Mouse (Mus musculus) heart, embryonic 13.5 days (tissue): ENCODE measurements around the gene Slc43a1. TPM values are rescaled to one million over a fixed set of nuclear protein-coding genes. Genes with fewer than 3 reads are reported as not detected.
"Not testable (repeated sequence)": the region's sequence is repeated elsewhere in the genome, so short reads cannot be mapped to it uniquely, and the experiment has no call there.

Experiments used
- ATAC-seq: fragments of 200-750 bp; cut with Nextera tagmentation; 2 replicates; pipeline ENCODE4 v1.8.0; 2017; ENCODE audit warnings: moderate TSS enrichment; ENCODE audit not compliant: insufficient number of reproducible peaks, low FRiP score, low TSS enrichment; ENCODE audit errors: extremely low read depth
- H3K27ac ChIP-seq: fragments of 300-500 bp; sonication (generic); replicated peaks from 2 replicates; pipeline ENCODE4 v1.5.1; 2015; ENCODE audit warnings: moderate library complexity, mild to moderate bottlenecking, inconsistent platforms
- H3K27me3 ChIP-seq: fragments of 300-500 bp; sonication (generic); replicated peaks from 2 replicates; pipeline ENCODE4 v1.6.1; 2015; ENCODE audit warnings: mild to moderate bottlenecking, inconsistent platforms
- H3K36me3 ChIP-seq: fragments of 300-500 bp; sonication (generic); 2 replicates; pipeline ENCODE4 v1.6.1; 2015; ENCODE audit warnings: mild to moderate bottlenecking, inconsistent platforms
- H3K4me1 ChIP-seq: fragments of 300-500 bp; sonication (generic); 2 replicates; pipeline ENCODE4 v1.6.1; 2015; ENCODE audit warnings: inconsistent platforms
- H3K4me2 ChIP-seq: fragments of 300-500 bp; sonication (generic); 2 replicates; pipeline ENCODE4 v1.6.1; 2015; ENCODE audit warnings: inconsistent platforms, mild to moderate bottlenecking, moderate library complexity
- H3K4me3 ChIP-seq: fragments of 300-500 bp; sonication (generic); 2 replicates; pipeline ENCODE4 v1.5.1; 2015; ENCODE audit warnings: moderate library complexity, mild to moderate bottlenecking, inconsistent platforms
- H3K9ac ChIP-seq: fragments of 300-500 bp; sonication (generic); 2 replicates; pipeline ENCODE4 v1.6.1; 2015; ENCODE audit warnings: inconsistent platforms, mild to moderate bottlenecking, moderate library complexity
- H3K9me3 ChIP-seq: fragments of 300-500 bp; sonication (generic); 2 replicates; pipeline ENCODE4 v1.6.1; 2016; ENCODE audit warnings: inconsistent platforms
- WGBS: fragments of 180-500 bp; shearing (Covaris S2); methylation state at CpG from one replicate; pipeline ENCODE4 v1.1.7; 2015; ENCODE audit warnings: mixed read lengths; 5-methylcytosine and 5-hydroxymethylcytosine counted together
- polyA plus RNA-seq: library from polyadenylated mRNA; unstranded; fragments of >200 nt; fragmentation: Nextera tagmentation; extraction: Ambion mirVana; gene quantifications from 2 replicates; pipeline ENCODE4 v1.2.1, GENCODE M21; 2015

The Slc43a1 gene
- 16.1 and 17.1 TPM in 2 replicates for polyA plus RNA-seq

- ATAC-seq, result no peak
- Histone ChIP-seq H3K4me1 (peaks cover 43% of the 10 kb centered on the region), H3K4me2 (peak within 1 kb of the TSS; percentile 79), H3K36me3 (no peaks in the 10 kb centered on the region), H3K4me3 (peak within 1 kb of the TSS; percentile 74), H3K9me3 (no peaks in the 10 kb centered on the region), H3K27ac (peak within 1 kb of the TSS; percentile 94), H3K27me3 (peaks cover 26% of the 10 kb centered on the region; the same call in 1 of the 2 replicates), H3K9ac (peak within 1 kb of the TSS; percentile 89)
- WGBS, result 22% methylated on average over 10 of the region's 10 CpGs
Observed at GRCm38 (mm10) chr2:84838593-84838949, at the start of gene Slc43a1. TSS of gene Slc43a1 (plus strand) at chr2:84838850.

DNA sequence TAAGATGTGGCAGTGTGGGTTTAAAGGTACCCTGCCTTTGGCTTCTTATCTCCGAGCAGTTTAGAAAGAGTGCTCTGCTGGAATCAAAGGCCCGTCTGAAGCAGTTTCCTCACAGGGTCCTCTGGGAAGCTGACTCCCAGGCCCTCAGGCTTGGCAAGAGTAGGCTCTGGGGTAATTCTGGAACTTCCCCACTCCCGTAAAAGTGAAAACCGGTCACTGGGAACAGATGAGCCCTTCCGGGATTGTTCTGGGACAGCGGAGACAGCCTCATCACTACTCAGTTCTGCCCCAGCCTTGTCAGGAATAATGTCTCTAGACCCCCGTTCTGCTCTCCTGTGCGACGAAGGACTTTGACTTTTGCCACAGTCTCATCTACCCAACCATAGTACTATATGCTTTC, 48.2 kb upstream of the Slc43a1 start:
- H3K36me3 ChIP-seq, result no peaks in the 10 kb centered on the region
- ATAC-seq, result no peak
- no peaks in the 10 kb centered on the region for H3K27me3 ChIP-seq
- 46% methylated on average over 9 of the region's 9 CpGs for WGBS
- H3K4me1 ChIP-seq, result peaks cover 22% of the 10 kb centered on the region
- H3K4me3 ChIP-seq, result no peak overlapping the region
- H3K9ac ChIP-seq, result peak overlapping the region; percentile 19; the same call in 1 of the 2 replicates
- peaks cover 14% of the 10 kb centered on the region; the same call in 1 of the 2 replicates for H3K9me3 ChIP-seq
- no peak overlapping the region for H3K27ac ChIP-seq
- peak overlapping the region; percentile 12; the same call in 1 of the 2 replicates for H3K4me2 ChIP-seq

DNA sequence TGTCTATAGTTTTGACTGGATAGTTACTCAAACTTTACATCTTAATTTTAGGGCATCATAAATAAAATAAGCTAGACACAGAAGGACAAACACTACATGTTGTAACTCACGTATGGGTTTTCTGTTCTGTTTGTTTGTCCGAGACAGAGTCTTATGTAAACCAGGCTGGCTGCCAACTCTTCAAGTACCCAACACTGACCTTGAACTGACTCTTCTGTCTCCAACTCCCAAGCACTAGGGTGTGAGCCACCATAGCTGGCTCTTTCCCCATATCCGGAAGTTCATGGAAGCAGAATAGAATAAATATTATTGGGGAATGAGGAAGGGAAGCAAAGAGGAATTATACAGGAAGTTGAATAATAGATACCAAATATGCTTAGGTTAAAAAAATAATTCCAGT, 46.1 kb upstream of the Slc43a1 start:
- Histone ChIP-seq H3K36me3 (no peaks in the 10 kb centered on the region), H3K27ac (no peak overlapping the region), H3K4me2 (peak overlapping the region; percentile 16; the same call in 1 of the 2 replicates), H3K9me3 (peaks cover 19% of the 10 kb centered on the region; the same call in 1 of the 2 replicates), H3K27me3 (no peaks in the 10 kb centered on the region), H3K9ac (no peak overlapping the region), H3K4me1 (peaks cover 18% of the 10 kb centered on the region), H3K4me3 (no peak overlapping the region)
- WGBS, result 49% methylated on average over 3 of the region's 3 CpGs
- ATAC-seq, result no peak

GRCm38 (mm10) chr2:84793154-84793553, 45.5 kb upstream of the Slc43a1 start:
- no peak for ATAC-seq
- 88% methylated on average over 3 of the region's 3 CpGs for WGBS
- Histone ChIP-seq H3K4me3 (no peak overlapping the region), H3K9me3 (peaks cover 19% of the 10 kb centered on the region; the same call in 1 of the 2 replicates), H3K27ac (no peak overlapping the region), H3K9ac (no peak overlapping the region), H3K4me2 (no peak overlapping the region), H3K27me3 (no peaks in the 10 kb centered on the region), H3K4me1 (peaks cover 22% of the 10 kb centered on the region), H3K36me3 (no peaks in the 10 kb centered on the region)

DNA sequence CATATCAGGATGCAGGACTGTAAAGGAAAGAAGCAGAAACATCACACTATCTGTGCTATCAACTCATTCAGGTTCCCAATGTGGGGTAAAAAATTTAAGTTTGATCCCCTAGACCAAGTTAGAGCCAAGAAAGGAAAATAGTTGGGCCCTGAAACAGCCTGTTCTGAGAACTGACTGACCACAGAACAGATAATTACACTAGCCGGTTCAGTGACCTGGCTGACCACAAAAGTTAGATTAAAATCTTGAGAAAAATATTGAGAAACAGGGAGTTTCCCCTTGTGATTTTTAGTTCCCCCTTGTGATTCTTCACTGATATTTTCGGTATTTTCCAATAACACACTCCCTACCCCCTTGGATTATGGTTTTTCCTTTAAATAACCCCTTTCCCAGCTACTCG, 44.8 kb upstream of the Slc43a1 start:
- no peak for ATAC-seq
- 72% methylated on average over 3 of the region's 3 CpGs for WGBS
- no peak overlapping the region for H3K4me3 ChIP-seq
- H3K4me2 ChIP-seq, result no peak overlapping the region
- H3K27ac ChIP-seq, result no peak overlapping the region
- peaks cover 18% of the 10 kb centered on the region for H3K4me1 ChIP-seq
- H3K27me3 ChIP-seq, result no peaks in the 10 kb centered on the region
- H3K36me3 ChIP-seq, result no peaks in the 10 kb centered on the region
- H3K9ac ChIP-seq, result no peak overlapping the region
- H3K9me3 ChIP-seq, result peaks cover 19% of the 10 kb centered on the region; the same call in 1 of the 2 replicates

DNA sequence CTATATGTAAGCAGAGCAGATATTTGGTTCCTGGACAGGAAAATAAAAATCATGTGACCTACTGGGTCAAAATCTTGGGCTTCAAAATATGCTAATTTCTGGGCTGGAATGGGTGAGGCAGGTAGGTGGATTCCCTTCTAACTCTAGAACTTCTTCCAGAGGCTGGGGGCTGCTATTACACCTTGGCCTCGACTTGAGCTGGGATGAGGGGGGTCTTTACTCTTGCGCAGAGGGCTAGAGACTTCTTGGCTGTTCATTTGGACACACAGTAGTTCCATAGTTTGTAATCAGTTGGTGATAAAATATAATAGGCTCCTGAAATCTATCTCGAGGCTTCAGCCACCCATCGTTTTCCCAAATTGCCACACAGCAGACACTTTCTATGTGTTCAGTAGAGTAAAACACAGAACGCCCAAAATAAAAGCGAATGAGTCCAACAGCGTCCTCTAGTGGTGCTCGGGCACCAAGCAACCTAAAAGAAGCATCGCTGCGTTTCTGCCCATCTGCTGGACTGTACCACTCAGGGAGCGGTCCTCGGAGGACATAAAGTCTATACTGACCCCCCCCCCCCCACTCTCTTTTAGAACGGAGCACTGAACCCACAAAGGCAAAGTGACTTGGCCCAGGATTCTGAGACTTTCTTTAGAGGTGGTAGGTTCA, 40.7 kb upstream of the Slc43a1 start:
- Histone ChIP-seq H3K27ac (peak overlapping the region; percentile 82), H3K4me2 (peak overlapping the region; percentile 98), H3K27me3 (no peaks in the 10 kb centered on the region), H3K4me3 (peak overlapping the region; percentile 73), H3K9me3 (peaks cover 19% of the 10 kb centered on the region; the same call in 1 of the 2 replicates), H3K4me1 (peaks cover 13% of the 10 kb centered on the region), H3K36me3 (peaks cover 4% of the 10 kb centered on the region; the same call in 1 of the 2 replicates), H3K9ac (peak overlapping the region; percentile 86)
- 12% methylated on average over 13 of the region's 13 CpGs for WGBS
- ATAC-seq, result no peak

DNA sequence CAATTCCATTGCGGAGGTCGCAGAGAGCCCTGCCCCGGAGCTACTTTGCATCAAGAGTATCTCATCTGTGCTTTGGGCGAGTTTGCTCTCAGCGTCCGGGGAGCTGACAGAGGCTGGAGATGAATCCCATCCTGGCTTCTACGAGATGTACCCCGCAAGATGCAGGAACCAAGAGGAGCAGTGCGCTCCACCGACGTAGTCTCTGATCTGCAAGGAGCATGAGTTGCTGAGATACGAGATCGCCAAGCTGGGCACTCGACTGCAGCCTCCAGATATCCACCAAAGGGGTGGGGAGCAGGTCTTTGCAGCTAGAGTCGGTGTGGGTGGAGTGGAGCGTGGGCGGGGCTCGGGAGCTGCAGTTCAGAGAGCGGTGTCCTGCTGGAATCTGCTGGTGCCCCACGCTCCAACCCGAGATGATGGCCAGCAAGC, 40.1 kb upstream of the Slc43a1 start, which contains the start of gene Ube2l6:
Ube2l6 (plus strand) TSS at position 336 of the 429 bp plus-strand sequence.
- H3K9me3 ChIP-seq, result peaks cover 19% of the 10 kb centered on the region; the same call in 1 of the 2 replicates
- WGBS, result 1% methylated on average over 21 of the region's 21 CpGs
- peak within 1 kb of the TSS; percentile 86 for H3K9ac ChIP-seq
- H3K4me1 ChIP-seq, result peaks cover 13% of the 10 kb centered on the region
- peak within 1 kb of the TSS; percentile 73 for H3K4me3 ChIP-seq
- peaks cover 9% of the 10 kb centered on the region for H3K36me3 ChIP-seq
- ATAC-seq, result peak; percentile 75
- H3K4me2 ChIP-seq, result peak within 1 kb of the TSS; percentile 98
- H3K27me3 ChIP-seq, result no peaks in the 10 kb centered on the region
- peak within 1 kb of the TSS; percentile 82 for H3K27ac ChIP-seq

- Histone ChIP-seq H3K9me3 (peaks cover 18% of the 10 kb centered on the region; the same call in 1 of the 2 replicates), H3K27me3 (no peaks in the 10 kb centered on the region), H3K36me3 (peaks cover 15% of the 10 kb centered on the region), H3K27ac (peak overlapping the region; percentile 82), H3K4me2 (peak overlapping the region; percentile 98), H3K9ac (peak overlapping the region; percentile 86), H3K4me1 (peaks cover 13% of the 10 kb centered on the region), H3K4me3 (peak overlapping the region; percentile 73)
- no peak for ATAC-seq
- WGBS, result under 1% methylated on average over 15 of the region's 16 CpGs
Observed at GRCm38 (mm10) chr2:84799041-84799561, 39.5 kb upstream of the Slc43a1 start.

- Histone ChIP-seq H3K4me2 (peak overlapping the region; percentile 98), H3K27me3 (no peaks in the 10 kb centered on the region), H3K9ac (no peak overlapping the region; the same call in 1 of the 2 replicates), H3K9me3 (peaks cover 7% of the 10 kb centered on the region; the same call in 1 of the 2 replicates), H3K4me3 (peak overlapping the region; percentile 73), H3K27ac (peak overlapping the region; percentile 36; the same call in 1 of the 2 replicates), H3K36me3 (peaks cover 24% of the 10 kb centered on the region), H3K4me1 (peaks cover 13% of the 10 kb centered on the region)
- ATAC-seq, result no peak
- whole genome bisulfite sequencing, result 57% methylated on average over 4 of the region's 4 CpGs
Observed at GRCm38 (mm10) chr2:84800304-84800703, 38.3 kb upstream of the Slc43a1 start.

DNA sequence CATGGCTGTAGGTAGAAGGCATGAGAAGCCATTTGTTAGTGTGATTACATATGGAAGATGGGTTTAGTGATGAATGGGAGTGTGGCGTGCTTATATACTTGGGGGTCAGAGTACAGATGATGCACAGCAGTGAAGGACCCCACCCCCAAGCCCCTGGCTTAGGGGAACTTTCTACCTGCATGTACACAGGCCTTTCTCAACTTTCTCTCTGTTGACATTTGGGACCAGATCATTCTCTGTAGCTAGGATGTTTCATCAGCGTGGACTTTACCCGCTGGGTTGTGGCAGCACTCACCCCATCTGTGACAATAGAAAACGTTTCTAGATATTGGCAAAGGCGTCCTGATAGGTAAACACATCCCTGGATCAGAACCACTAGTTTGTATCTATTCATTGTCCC, 37.4 kb upstream of the Slc43a1 start:
- not testable (repeated sequence) for H3K9ac ChIP-seq, H3K4me2 ChIP-seq, ATAC-seq, H3K27ac ChIP-seq, H3K4me3 ChIP-seq, H3K27me3 ChIP-seq, H3K9me3 ChIP-seq
- WGBS, result 82% methylated on average over 5 of the region's 5 CpGs
- peaks cover 13% of the 10 kb centered on the region for H3K4me1 ChIP-seq
- peaks cover 29% of the 10 kb centered on the region for H3K36me3 ChIP-seq

GRCm38 (mm10) chr2:84803963-84804362, 34.7 kb upstream of the Slc43a1 start:
- 89% methylated on average over 7 of the region's 7 CpGs for WGBS
- no peak overlapping the region for H3K4me2 ChIP-seq
- H3K27ac ChIP-seq, result no peak overlapping the region
- H3K36me3 ChIP-seq, result peaks cover 50% of the 10 kb centered on the region
- no peak overlapping the region for H3K4me3 ChIP-seq
- H3K9me3 ChIP-seq, result no peaks in the 10 kb centered on the region
- no peak for ATAC-seq
- no peak overlapping the region for H3K9ac ChIP-seq
- no peaks in the 10 kb centered on the region for H3K27me3 ChIP-seq
- H3K4me1 ChIP-seq, result peaks cover 9% of the 10 kb centered on the region
